Mouse (Mus musculus) heart, postnatal 10 days (tissue): ENCODE measurements at regions not wholly inside any gene's neighbourhood (a gene's known extent, or its start where the extent isn't known, plus 50 kb on each side); places are given as distances from the start of the nearest gene placed in this dataset.
"Not testable (repeated sequence)": the region's sequence is repeated elsewhere in the genome, so short reads cannot be mapped to it uniquely, and the experiment has no call there.

Source experiments
- DNase-seq, 2 experiments: peaks; one replicate each; pipeline ENCODE4 v3.0.0; 2021
- intact Hi-C: fragments of 180-260 bp; cut with DNase I; formaldehyde crosslinking; loops from one replicate; pipeline ENCODE4 v1.15.1; 2025

DNA sequence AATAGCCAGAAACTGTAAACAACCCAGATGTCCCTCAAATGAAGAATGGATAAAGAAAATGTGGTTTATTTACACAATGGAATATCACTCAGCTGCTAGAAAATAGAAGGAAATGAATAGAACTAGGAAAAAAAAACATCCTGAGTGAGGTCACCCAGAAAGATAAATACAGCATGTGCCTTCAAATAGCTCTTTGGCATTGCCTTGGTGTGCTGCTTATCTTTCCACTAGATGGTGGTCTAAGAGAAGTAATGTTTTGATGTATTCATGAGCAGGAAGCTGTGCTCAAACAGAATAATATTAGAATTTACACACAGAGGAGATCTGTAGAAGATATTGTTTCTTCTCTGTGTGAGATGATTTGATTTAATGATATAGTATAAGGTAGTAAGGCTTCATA is 78.8 kb downstream of the Zfp619 start:
- intact Hi-C loops = no loop called here
- DNase-seq = no peak

DNA sequence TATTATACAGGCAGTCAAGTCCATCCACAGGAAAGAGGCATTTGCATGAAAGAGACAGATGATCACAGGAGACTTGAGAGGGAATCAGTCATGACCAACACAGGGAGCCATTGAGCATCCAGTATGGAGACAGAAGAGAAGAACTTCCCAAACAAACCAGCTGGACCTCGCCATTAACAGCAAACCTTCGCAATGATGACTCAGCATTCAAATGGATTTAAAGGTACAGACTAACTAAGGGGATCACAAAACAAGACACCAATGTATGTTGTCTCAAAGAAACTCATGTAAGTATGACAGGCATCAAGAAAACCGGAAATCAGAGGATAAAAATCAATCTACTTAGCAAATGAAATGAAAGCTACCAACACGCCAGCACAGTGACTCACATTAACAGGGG is 96.2 kb downstream of the Zfp619 start:
- no peak for DNase-seq
- intact Hi-C loops = no loop called here

DNA sequence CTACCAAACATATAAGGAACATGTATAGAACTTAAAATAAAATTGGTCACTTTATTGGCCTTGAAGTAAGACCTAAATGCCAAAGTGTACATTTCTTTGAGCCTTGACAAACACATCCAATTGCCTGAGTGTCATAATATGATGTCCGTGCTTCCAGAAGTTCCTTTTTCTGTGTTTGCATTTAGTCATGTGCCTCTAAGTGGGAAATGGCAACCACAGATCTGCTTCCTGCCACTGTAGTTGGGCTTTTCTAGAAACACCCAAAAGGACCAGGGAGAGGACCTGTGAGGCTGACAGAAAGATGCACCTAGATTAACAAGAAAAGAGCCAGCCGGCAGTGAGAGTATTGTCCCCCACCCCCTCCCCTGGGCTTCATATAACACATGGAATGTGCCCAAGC is 97.5 kb downstream of the Zfp619 start:
- intact Hi-C loops = no loop called here
- DNase-seq = no peak

DNA sequence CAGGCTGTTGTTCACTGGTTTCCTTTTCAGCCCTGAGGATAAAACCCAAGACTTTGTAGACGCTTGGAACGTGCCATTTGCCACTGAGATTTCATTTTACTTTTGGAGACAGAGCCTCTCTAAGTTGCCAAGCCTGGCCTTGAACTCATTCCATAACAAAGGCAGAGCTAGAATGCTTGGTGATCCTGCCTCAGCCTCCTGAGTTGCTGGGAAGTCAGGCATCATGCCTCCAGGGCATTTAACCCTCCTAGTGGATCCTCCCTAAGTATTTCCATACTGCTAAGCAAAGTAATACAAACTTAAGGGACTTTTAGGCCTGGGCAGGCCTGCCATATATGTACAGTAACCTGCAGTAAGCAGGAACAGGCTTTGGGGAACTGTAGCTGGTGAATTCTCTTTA is 104.2 kb downstream of the Zfp619 start:
- no peak for DNase-seq
- intact Hi-C loops = no loop called here

DNA sequence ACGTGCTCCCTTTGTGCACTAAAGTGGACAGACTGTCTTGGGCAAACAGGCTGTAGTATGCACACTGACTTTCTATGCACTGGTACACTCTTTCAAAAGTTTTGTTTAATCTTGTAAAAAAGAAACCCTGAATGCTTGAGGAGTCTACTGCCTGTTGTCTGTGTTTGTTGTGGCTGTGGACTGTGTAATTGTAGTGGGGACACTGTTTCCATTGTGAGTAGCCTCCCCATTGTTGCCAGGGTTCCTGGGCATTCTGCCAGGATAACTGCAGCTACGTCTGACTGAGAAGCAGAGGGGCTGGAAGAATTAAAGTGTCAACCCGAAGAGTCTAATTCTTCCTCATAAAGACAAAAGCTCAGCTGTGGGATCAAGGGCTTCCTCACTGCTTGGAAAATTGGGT is 115.3 kb downstream of the Zfp619 start:
- intact Hi-C loops = no loop called here
- DNase-seq = peak; percentile 5 to 12

DNA sequence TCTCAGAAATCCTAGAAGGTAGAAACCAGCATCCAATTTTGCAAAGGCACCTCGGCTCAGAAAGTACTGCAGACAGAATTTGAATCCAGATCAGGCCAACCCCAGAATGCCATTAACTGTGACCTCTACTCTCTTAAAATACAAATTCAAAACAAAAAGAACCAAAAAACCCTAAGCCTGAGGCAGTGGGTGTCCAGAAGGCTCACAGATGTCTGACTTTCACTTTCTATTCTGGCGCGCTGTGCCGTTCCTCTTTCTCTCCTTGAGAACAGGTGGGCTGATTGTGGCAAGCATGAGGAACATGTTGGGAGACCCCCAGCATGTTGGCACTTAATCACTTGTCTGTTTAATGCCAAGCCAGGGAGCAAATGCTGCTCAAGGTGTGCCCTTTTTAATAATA is 124.8 kb downstream of the Zfp619 start:
- DNase-seq = no peak
- intact Hi-C loops = no loop called here

DNA sequence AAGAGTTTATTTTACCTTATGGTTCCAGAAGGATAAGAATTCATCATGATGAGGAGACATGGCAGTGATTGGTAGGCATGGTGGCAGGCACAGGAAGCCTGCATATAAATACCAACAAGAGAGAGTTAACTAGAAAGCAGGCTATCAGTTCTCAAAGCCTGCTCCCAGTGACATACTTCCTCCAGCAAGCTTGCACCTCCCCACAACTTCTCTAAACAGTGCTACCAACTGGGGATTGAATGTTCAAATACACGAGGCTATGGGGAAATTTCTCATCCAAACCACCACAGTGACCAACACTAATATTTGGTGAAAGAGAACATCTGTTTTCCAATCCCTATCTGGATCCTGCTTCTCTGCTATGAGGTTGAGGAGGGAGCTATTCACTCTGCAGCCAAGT is 125.8 kb downstream of the Zfp619 start:
- intact Hi-C loops = no loop called here
- DNase-seq = no peak

DNA sequence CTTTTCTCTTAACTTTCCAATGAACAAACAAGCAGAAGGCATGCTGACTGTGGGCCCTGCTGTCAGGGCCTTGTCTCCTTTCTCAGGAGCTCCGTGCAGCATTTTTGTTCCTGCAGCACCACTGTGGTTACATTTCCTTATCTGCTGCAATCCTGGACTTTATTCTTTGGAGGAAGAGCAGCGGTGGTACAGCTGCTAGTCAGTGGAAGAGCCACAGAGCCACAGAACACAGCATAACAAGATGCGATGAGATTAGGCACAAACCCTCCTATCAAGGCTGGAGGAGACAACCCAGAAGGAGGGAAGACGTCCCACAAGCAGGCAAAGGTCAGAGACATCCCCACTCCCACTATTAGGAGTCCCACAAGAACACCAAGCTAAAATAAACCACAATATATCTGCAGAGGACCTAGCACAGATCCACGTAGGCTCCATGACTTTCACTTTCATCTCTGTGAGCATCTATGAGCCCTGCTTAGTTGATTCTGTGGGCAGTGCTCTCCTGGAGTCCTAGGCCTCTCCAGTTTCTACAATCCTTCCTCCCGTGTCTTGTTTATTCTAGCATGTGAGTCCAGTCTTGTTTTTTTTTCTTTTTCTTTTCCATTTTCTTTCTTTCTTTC is 133.0 kb downstream of the Zfp619 start:
- no peak for DNase-seq
- intact Hi-C loops = no loop called here

DNA sequence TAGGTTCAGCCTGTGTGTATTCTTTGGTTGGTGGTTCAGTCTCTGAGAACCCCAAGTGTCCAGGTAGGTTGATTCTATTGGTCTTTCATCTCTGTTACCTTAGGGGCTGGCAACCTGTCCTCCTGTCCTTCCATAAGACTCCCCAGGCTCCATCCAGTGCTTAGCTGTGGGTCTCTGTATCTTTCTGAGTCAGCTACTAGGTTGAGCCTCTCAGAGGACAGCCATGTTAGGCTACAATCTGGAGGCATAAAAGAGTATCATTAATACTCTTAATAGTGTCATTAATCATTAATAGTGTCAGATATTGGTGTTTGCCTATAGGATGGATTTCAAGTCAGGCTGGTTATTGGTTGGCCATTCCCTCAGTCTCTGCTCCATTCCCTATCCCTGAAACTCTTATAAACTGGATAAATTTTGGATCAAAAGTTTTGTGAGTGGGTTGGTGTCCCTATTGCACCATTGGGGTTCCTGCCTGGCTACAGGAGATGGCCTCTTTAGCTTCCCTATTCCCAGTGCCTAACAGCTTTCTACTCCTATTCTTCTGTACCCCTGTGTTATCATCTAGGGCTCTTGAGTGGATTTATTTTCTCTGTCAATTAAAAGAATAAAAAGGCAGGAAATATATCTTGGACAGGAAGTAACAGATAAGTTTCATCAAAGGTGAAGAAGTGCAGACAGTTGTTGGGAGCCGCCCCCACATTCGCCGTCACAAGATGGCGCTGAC is 137.2 kb downstream of the Zfp619 start:
- intact Hi-C loops = no loop called here
- DNase-seq = no peak

DNA sequence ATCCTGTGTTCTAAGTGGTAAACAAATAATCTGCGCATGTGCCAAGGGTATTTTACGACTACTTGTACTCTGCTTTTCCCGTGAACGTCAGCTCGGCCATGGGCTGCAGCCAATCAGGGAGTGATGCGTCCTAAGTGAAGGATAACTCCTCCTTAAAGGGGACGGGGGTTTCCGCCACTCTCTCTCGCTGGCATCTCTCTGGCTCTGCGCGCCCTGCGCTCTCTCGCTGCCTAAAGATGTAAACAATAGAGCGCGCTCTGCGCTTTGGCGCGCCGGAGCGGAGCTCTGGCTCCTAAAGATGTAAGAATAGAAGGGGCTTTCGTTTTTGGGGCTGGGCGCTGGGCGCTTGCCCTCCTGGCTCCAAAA is 137.7 kb downstream of the Zfp619 start:
- intact Hi-C loops = not testable (repeated sequence)
- peak; percentile 29 to 35 for DNase-seq

DNA sequence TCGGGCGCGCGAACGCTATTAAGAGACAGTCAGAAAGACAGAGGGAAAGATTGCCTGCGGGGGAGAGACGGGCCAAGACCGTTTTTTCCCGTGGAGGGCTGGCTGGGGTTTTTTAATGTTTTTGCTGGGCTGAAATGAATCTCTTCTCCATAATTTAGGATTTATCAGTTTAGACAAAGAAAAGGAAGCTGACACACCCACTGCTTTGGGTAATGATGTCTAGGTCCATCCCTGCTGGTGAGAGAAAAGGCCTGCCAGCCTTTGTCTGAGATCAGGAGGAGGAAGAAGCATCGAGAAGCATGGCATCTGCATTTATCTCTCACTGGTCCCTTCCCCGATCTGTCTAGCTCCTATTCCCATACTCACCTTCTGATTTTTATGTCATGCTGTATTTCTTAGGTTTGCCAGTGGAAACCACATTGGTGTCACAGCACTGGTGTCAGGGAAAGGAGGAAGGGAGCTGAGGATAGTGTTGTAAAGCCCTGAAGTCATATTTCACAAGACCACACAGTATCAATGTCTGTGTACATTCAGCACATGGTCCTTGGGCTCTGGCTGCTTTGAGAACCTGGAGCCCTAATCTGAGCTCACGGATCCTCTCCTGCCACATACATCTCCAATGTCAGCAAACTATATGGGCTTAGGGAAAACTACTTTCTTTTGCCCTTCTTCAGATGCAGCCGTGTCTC is 138.3 kb downstream of the Zfp619 start:
- intact Hi-C loops = no loop called here
- DNase-seq = peak in 1 of 2 experiments; percentile 6

DNA sequence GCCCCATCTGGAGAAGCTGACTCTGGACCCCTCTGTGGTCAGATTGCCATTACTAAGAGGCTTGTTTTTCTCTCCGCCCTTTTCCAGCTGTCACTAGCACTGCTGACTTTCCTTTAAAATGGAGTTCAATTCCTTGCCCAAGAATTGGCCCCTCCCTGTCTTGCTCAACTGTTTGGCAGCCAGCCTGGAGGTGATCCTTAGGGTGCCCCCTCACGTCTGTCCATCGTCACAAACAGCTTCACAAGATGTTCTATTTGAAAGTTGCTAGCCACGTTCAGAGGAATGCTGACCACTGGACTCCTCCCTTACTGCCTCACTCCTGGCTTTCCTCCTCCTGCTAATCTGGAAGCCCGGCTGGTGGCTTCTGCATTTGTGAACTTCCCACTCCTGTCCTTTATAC is 142.0 kb downstream of the Zfp619 start:
- peak; percentile 13 to 23 for DNase-seq
- intact Hi-C loops = no loop called here

DNA sequence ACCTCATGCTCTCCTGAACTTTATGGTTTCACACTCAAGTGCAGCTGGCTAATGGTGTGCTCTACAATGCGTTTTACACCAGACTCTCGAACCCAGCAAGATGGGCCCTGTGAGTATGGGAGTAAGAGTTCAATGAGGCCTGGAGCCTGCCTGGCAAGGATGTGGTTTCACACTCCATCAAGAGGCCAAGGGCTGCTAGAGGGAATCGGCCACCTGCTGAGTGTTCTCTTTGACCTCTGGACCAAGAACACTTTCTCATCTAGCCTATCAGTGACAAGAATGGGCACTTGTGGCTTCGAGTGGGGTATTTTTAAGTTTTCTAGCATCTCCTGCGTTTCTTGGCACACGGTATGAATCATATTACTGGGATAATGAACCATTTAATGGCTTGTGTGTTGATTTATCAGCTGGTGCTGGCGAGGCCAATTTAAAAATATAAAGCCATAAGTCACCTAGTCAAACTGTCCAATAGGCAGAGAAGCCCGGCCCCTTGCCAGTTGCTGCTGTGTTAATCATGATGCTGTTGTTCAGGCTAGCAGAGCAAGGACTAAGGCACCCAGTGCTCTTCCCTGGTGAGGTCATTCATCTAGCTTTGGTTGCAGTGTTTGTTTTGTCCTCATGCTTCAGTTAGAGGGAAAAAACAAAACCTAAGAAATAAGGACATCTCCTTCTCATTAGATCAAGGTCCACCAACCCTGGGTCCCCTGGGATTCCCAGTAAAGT is 157.7 kb downstream of the Zfp619 start:
- intact Hi-C loops = no loop called here
- DNase-seq = no peak

DNA sequence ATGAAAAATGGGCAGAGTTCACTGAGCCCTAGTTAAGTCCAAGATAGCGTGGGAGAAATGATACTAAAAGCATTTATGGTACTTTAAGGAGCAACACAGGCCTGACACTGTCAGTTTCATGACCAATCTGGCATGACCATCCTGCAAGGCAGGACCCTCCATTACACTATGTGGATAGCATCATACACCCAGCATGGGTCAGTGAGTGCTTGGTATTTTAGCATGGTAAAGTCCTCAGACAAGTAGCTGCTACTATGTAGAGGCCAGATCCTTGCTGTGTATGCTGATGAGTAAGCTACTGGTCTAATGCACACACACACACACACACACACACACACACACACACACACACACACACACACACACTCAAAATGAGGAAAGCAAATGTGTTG is 158.3 kb downstream of the Zfp619 start:
- intact Hi-C loops = no loop called here
- DNase-seq = no peak

DNA sequence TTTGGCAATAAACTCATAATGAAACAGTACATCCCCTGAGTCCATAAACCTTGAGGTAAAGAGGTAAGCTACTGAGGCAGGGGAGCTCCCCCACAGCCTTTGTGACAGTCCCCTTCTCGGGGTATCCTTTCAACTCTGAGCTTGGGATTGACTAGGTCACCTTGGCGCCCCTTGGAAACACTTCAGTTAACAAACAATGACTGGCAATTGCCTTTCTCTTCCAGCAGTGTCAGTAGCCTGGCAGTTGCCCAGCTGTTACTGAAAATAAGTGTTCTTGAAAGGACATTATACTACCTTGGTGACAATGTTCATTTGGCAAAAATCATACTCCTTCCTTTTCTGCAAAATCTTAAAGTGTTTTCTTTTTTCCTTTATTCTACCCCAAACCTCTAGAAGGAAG is 162.8 kb downstream of the Zfp619 start:
- DNase-seq = peak; percentile 16 to 36
- intact Hi-C loops = no loop called here

DNA sequence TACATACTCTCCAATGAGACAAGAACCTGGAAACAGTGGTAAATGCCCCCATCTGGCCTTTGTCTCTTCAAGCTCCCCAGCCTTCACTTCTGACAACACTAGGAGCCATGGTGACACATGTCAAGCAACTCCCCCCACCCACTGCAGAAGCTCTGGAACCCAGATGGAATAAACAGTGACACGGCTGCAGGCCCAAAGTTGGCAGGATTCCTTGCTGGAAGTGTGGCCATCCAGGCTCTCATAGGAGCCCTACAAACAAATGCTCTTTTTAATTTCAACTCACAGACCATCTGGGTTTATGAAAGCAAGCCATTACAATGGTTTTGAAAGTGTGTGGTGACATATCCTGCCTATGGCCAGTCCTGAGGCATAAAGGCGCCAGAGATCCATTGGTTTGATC is 179.0 kb downstream of the Zfp619 start:
- DNase-seq = no peak
- intact Hi-C loops = no loop called here

DNA sequence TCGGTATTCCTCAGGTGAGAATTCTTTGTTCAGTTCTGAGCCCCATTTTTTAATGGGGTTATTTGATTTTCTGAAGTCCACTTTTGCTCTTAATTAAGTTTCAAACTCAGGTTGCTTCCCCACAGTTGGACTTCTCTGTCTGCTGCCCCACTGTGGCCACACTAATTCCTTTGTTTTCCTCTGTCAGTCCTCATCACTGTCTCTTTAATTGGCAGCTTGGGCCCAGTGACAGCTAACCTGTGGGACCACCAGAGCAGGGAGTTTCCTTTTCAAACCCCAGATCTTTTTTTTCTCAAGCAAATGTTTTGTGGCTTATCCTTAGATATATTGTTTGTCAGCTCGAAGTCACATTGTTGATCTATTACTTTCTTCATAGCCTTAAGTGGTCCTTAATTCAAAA is 183.9 kb downstream of the Zfp619 start:
- intact Hi-C loops = no loop called here

DNA sequence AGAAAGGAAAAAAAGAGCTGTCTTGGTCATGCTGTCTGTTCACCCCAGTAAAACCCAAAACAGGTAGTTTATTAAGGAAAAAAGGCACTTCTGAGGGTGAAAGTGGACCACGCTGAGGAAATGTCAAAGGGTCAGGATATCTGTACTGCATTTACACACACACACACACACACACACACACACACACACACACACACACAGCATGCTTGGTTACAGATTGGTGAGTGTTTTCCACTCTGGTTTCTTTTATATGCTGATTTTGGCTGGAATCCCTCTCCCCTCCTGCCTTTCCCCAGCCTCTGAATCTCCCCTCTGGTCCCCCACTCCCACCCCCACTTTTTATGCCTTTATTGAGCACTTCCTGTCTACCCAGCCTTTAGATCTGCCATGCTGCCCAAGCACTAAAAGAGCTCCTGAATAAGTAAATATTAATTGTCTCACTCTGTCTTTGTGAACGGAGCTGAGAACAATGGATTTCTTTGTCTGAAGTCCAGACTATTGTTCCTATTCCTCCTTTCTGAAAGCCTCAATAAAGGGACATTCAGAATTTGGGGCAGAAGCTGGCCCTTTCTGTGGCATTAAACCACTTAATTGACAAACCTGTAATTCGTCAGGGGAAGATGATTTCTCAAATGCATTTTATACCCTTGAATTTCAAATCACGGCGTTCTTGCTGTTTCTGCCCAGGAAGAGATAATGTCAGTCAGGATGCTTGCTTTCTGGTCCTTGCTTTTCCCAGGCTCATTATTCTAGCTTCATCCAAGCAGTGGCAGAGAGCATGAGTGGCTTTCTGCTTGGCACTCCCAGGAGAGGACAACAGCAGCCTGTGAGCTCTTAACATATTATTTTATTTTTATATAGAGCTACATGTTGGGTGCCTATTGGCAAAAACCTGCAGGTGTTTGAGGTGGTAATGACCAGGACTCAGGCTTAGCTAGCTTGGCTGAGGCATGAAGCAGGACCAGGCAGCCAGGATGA is 187.8 kb downstream of the Zfp619 start:
- intact Hi-C loops = no loop called here
- no peak for DNase-seq

More for the DNA sequence above, 183.9 kb downstream of the Zfp619 start:
- no peak for DNase-seq

DNA sequence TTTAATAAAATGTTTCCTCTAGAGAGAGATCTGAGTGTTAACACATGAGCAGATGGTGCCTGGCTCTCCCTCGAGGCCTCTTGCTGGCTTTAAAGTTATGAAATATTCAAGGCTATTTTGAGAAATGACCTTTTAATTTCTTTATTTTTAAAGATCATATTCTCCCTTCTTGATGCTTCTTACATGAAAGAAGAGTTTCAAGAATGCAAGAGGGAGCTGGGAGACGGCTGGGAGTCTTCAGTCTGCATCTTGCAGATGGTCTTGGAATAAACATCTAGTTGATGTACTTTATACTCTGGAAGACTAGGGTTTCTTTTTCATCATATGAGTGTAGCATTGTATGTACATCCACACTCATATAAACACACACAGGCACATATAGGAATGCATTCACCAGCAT is 189.0 kb downstream of the Zfp619 start:
- no peak for DNase-seq
- intact Hi-C loops = no loop called here
